Mouse (Mus musculus) limb, embryonic 12.5 days (tissue): ENCODE data around the gene Swsap1. TPM values are rescaled to one million over a fixed set of nuclear protein-coding genes. Genes with fewer than 3 reads are reported as not detected.
A peak's percentile ranks its signal among the peaks of the same experiment; 100 is the strongest.

Experiments
- ATAC-seq: fragments of 200-750 bp; cut with Nextera tagmentation; 2 replicates; pipeline ENCODE4 v1.8.0; 2017; ENCODE audit warnings: low read depth, moderate TSS enrichment; ENCODE audit not compliant: insufficient number of reproducible peaks, insufficient read depth, low FRiP score, low TSS enrichment
- H3K27ac ChIP-seq: fragments of 300-500 bp; sonication (generic); 2 replicates; pipeline ENCODE4 v1.5.1; 2016; ENCODE audit warnings: mild to moderate bottlenecking, moderate library complexity
- H3K27me3 ChIP-seq: fragments of 300-500 bp; sonication (generic); 2 replicates; pipeline ENCODE4 v1.6.1; 2016; ENCODE audit warnings: mild to moderate bottlenecking, moderate library complexity
- H3K36me3 ChIP-seq: fragments of 300-500 bp; sonication (generic); 2 replicates; pipeline ENCODE4 v1.6.1; 2016; ENCODE audit warnings: mild to moderate bottlenecking, moderate library complexity
- H3K4me1 ChIP-seq: fragments of 300-500 bp; sonication (generic); replicated peaks from 2 replicates; pipeline ENCODE4 v1.6.1; 2016
- H3K4me2 ChIP-seq: fragments of 300-500 bp; sonication (generic); 2 replicates; pipeline ENCODE4 v1.6.1; 2016; ENCODE audit warnings: mild to moderate bottlenecking, moderate library complexity
- H3K4me3 ChIP-seq: fragments of 300-500 bp; sonication (generic); replicated peaks from 2 replicates; pipeline ENCODE4 v1.5.1; 2016; ENCODE audit warnings: mild to moderate bottlenecking
- H3K9ac ChIP-seq: fragments of 300-500 bp; sonication (generic); replicated peaks from 2 replicates; pipeline ENCODE4 v1.6.1; 2016; ENCODE audit warnings: mild to moderate bottlenecking, moderate library complexity
- H3K9me3 ChIP-seq: fragments of 300-500 bp; sonication (generic); 2 replicates; pipeline ENCODE4 v1.6.1; 2016; ENCODE audit warnings: mild to moderate bottlenecking, moderate library complexity
- WGBS: fragments of 180-500 bp; shearing (Covaris S2); methylation state at CpG from one replicate; pipeline ENCODE4 v1.1.7; 2016; 5-methylcytosine and 5-hydroxymethylcytosine counted together
- polyA plus RNA-seq: library from polyadenylated mRNA; unstranded; fragments of >200 nt; fragmentation: Nextera tagmentation; extraction: Ambion mirVana; gene quantifications from 2 replicates; pipeline ENCODE4 v1.2.1, GENCODE M21; 2016

Swsap1 gene
- polyA plus RNA-seq: 7.3 and 7.4 TPM in 2 replicates

DNA sequence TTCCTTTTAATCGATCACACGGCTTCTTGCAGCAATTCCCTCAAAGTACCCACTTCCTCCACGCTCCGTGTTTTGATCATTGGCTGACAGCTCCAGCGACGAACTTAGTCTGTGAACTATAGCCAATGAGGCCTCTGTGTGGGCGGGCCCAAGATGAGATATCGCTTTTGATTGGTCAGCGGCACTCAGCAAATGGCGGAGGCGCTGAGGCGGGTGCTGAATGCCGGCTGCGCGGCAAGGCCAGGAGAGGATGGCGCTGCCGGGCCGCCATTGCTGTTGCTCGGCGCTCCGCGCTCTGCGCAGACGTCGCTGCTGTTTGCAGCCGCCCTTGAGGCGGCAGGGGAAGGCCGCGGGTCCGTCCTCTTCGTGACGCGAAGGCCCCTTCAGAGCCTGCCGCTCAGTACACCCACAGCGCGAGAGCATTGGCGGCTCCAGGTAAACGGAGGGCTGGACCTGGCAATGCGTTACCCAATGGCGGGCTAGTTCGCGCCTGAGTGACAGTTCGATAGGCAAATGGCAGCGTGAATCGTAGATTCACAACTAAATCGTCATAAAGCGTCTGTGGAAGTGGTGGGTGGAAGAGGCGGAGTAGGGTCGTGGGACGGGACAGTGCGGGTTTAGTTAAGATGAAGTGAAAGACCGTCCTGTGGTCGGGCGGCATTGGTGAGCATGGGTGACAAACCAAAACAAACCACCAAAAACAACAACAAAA lies at the start of gene Swsap1:
Swsap1 (plus strand) TSS at position 186 of the 712 bp plus-strand sequence.
- Histone ChIP-seq H3K27me3 (peaks cover 24% of the 10 kb centered on the region), H3K4me2 (peak within 1 kb of the TSS; percentile 67), H3K4me3 (peak within 1 kb of the TSS; percentile 70), H3K27ac (peak within 1 kb of the TSS; percentile 90), H3K9ac (peak within 1 kb of the TSS; percentile 75), H3K4me1 (peaks cover 9% of the 10 kb centered on the region), H3K9me3 (no peaks in the 10 kb centered on the region), H3K36me3 (no peaks in the 10 kb centered on the region)
- ATAC-seq: peak; percentile 97
- WGBS: under 1% methylated on average over 54 of the region's 54 CpGs

DNA sequence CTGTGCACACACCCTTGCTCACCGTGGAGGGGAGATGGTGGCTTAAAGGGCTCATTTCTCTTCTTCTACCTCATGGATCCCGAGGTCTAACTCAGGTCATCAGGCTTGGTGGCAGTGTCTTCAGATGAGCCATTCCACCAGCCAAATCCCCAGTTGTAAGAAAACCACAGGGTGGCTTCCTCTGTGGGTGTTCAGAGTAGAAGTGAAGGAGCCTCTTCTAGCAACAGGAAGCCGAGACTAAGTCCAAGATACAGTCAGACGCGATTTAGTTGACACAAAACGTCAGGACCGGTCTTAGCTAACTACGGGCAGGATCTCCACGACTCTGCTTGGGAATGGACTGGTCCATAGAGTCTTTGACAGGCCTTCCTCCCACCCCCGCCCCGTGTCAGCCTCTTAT lies 47.3 kb upstream of the Swsap1 start:
- Histone ChIP-seq H3K4me3 (no peak overlapping the region), H3K27ac (no peak overlapping the region), H3K4me1 (no peaks in the 10 kb centered on the region), H3K27me3 (0 out of 2 replicates have a peak, but pooled peaks cover 8% of the 10 kb centered on the region), H3K9me3 (peaks cover 5% of the 10 kb centered on the region; the same call in 1 of the 2 replicates), H3K4me2 (no peak overlapping the region), H3K9ac (no peak overlapping the region), H3K36me3 (no peaks in the 10 kb centered on the region)
- no peak for ATAC-seq
- 73% methylated on average over 11 of the region's 11 CpGs for WGBS

GRCm38 (mm10) chr9:21909474-21910223 lies 45.9 kb upstream of the Swsap1 start:
- no peaks in the 10 kb centered on the region for H3K4me1 ChIP-seq
- H3K9ac ChIP-seq: no peak overlapping the region
- H3K4me2 ChIP-seq: no peak overlapping the region
- peaks cover 5% of the 10 kb centered on the region; the same call in 1 of the 2 replicates for H3K9me3 ChIP-seq
- H3K27me3 ChIP-seq: no peaks in the 10 kb centered on the region
- H3K36me3 ChIP-seq: no peaks in the 10 kb centered on the region
- no peak overlapping the region for H3K27ac ChIP-seq
- 73% methylated on average over 10 of the region's 10 CpGs for WGBS
- H3K4me3 ChIP-seq: no peak overlapping the region
- no peak for ATAC-seq

DNA sequence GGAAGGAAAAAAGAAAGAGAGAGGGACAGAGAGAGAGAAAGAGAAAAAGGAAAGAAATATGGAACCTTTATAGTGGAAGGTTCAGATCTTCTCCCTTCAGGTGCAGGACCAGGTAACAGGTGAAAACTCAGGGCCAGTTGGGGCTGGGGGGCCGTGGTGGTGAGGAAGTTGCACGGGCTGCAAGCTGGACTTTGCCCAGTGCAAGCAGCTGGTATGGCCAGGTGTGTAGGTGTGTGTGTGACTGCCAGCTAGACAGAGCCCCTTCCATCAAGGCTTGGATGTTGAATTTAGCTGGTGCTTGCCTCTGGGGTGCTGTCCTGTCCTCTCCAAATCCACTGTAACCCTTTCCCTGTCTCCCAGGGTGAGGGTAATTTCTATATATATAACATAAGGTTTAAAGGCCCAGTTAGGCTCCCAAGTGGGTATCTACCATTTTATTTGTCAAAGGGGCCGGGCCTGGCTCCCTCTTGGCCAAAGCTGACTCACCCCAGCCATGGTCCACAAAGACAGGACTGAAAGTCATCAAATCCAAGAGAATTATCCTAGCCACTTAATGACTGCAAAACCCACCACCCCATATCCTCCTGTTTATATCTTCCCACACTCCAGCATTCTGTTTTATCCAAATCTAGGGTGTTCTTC lies 38.6 kb upstream of the Swsap1 start:
- ATAC-seq: no peak
- H3K4me1 ChIP-seq: peaks cover 7% of the 10 kb centered on the region
- no peak overlapping the region for H3K9ac ChIP-seq
- no peak overlapping the region for H3K27ac ChIP-seq
- H3K36me3 ChIP-seq: peaks cover 4% of the 10 kb centered on the region; the same call in 1 of the 2 replicates
- H3K27me3 ChIP-seq: peaks cover 26% of the 10 kb centered on the region
- peak overlapping the region; percentile 62 for H3K4me3 ChIP-seq
- peak overlapping the region; percentile 97 for H3K4me2 ChIP-seq
- WGBS: 57% methylated on average over 3 of the region's 3 CpGs
- H3K9me3 ChIP-seq: no peaks in the 10 kb centered on the region

DNA sequence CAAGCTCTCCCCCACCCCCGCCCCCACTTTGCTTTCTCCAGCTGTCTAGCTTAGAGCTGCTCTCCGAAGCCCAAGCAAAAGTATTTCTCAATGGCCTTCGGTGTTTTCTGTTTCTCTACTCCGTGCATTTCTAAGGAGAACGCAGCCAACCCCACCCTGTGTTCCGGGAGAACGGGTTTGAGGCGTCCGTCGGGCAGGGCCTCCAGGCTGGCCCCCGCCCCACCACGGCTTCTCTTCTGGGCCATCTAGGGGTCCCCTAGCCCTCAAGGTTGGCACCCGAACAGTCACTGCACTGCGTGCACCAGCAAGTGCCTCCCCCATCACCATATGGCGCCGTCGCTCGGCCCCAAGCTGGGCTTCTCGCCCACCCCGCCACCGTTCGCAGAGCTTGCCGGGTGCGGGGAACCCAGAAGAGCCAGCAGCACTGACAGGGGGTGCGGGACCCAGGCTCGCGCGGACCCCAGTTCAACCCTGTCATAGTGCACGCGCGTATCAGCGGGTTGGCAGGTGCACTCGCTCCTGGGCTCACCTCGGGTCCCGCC lies 38.0 kb upstream of the Swsap1 start:
- Histone ChIP-seq H3K9me3 (no peaks in the 10 kb centered on the region), H3K4me1 (peaks cover 7% of the 10 kb centered on the region), H3K36me3 (peaks cover 7% of the 10 kb centered on the region; the same call in 1 of the 2 replicates), H3K27me3 (peaks cover 26% of the 10 kb centered on the region), H3K4me3 (peak overlapping the region; percentile 62), H3K4me2 (peak overlapping the region; percentile 97), H3K27ac (no peak overlapping the region), H3K9ac (peak overlapping the region; percentile 66)
- ATAC-seq: no peak; the same call in none of the 2 replicates
- WGBS: 2% methylated on average over 35 of the region's 35 CpGs

DNA sequence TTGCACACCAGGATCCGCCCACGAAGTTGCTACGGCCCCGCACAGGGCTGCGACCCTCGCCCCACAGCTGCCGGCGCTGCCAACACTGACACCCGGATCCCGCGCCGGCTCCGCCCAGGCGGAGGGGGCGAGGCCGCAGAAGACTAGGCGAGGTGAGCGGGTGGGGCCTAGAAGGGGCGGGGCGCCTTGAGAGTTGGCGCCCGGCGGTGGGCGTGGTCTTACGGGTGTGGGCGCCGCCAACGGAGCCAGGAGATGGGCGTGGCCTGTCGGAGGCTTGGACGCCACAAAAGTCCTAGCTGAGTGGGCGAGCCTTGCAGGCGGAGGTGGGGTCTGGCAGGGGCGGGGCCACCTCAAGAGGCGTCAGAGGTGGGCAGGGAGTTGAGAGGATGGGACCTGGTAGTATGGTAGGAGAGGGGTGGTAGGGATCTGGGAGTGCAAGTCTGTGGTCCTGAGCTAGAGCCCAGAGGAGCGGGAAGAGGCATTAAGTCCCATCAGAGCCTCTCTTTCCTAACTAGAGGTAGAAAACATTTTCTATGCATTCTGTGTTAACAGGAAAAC lies 37.4 kb upstream of the Swsap1 start, which contains the start of gene Rab3d:
Rab3d (minus strand) TSS at position 158 of the 558 bp plus-strand sequence.
- peak; percentile 88 for ATAC-seq
- Histone ChIP-seq H3K9me3 (no peaks in the 10 kb centered on the region), H3K4me1 (peaks cover 7% of the 10 kb centered on the region), H3K27me3 (peaks cover 26% of the 10 kb centered on the region), H3K9ac (peak within 1 kb of the TSS; percentile 66), H3K36me3 (peaks cover 7% of the 10 kb centered on the region; the same call in 1 of the 2 replicates), H3K4me3 (peak within 1 kb of the TSS; percentile 62), H3K4me2 (peak within 1 kb of the TSS; percentile 97), H3K27ac (no peak within 1 kb of the TSS)
- WGBS: under 1% methylated on average over 36 of the region's 36 CpGs

GRCm38 (mm10) chr9:21918692-21919384 lies 36.7 kb upstream of the Swsap1 start:
- Histone ChIP-seq H3K9ac (no peak overlapping the region), H3K4me3 (peak overlapping the region; percentile 62; the same call in 1 of the 2 replicates), H3K27me3 (peaks cover 26% of the 10 kb centered on the region), H3K36me3 (peaks cover 8% of the 10 kb centered on the region), H3K4me1 (peaks cover 7% of the 10 kb centered on the region), H3K27ac (no peak overlapping the region), H3K9me3 (no peaks in the 10 kb centered on the region), H3K4me2 (peak overlapping the region; percentile 97)
- WGBS: 17% methylated on average over 5 of the region's 5 CpGs
- ATAC-seq: no peak

DNA sequence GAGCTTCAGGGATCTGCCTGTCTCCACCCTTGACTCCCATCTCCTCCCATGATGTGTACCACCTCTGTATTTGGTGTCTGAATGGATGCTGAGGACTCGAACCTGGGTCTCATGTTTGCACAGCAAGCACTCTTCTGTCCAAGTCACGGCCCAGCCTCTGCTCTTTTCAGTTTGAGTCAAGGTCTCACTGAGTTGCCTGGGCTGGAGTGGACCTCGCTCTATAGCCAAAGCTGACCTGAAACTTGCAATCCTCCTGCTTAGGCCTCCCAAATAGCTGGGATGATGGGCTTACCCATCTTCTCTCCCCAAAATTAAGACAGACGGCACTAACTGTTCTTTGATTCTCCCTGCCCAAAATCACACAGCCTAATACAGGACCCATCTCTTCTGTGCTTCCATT lies 32.5 kb upstream of the Swsap1 start:
- 83% methylated on average over 4 of the region's 4 CpGs for WGBS

DNA sequence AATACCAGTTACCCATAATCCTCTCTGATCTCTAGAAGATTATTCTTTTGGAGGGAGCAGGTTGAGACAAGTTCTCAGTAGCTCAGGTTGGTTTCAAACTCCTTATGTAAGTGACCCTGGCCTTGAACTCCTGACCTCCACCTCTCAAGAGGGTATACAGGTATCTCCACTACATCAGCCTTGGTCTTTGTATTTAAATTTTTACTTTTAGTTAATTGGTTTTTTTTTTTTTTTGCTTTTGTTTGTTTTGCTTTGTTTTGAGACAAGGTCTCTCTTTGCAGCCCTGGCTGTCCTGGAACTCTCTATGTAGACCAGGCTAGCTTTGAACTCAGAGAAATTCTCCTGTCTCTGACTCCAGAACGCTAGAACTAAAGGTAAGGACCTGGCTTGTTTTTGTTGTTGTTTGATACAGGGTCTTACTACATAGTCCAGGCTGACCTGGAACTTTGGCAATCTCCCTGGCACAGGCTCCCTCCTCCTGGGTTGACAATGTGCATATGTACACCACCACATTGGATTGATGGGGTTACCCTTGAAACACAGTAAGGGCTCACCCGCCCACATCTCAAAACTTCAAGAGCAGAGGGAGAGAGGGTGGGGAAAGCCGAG lies 32.0 kb upstream of the Swsap1 start:
- no peak overlapping the region for H3K27ac ChIP-seq
- no peaks in the 10 kb centered on the region for H3K9me3 ChIP-seq
- H3K9ac ChIP-seq: no peak overlapping the region
- WGBS: 72% methylated on average over 3 of the region's 3 CpGs
- H3K27me3 ChIP-seq: no peaks in the 10 kb centered on the region
- no peak for ATAC-seq
- peaks cover 11% of the 10 kb centered on the region for H3K4me1 ChIP-seq
- no peak overlapping the region for H3K4me3 ChIP-seq
- no peak overlapping the region for H3K4me2 ChIP-seq
- H3K36me3 ChIP-seq: peaks cover 20% of the 10 kb centered on the region

More for the DNA sequence above, 32.5 kb upstream of the Swsap1 start:
- no peak for ATAC-seq
- Histone ChIP-seq H3K36me3 (peaks cover 20% of the 10 kb centered on the region), H3K4me2 (no peak overlapping the region), H3K9ac (no peak overlapping the region), H3K4me1 (peaks cover 11% of the 10 kb centered on the region), H3K4me3 (no peak overlapping the region), H3K27ac (no peak overlapping the region), H3K9me3 (no peaks in the 10 kb centered on the region), H3K27me3 (no peaks in the 10 kb centered on the region)

DNA sequence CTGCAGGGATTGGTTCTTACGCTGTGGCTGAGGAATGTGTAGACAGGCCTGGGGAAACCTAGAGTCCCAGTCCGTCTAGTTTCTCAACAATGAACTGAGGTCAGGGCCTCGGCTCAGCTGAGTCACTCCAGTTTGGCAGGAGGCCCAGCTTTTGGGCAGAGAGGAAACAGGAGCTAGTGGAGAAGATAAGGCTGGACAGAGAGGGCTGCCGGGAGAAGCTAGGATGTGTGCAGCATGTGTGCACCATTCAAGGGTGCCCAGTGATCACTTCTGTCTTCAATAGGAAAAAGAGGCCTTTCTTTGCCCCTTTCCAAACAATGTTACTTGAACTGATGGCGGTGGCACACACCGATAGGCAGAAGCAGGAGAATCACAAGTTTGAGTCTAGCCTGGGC lies 31.5 kb upstream of the Swsap1 start:
- Histone ChIP-seq H3K36me3 (peaks cover 20% of the 10 kb centered on the region), H3K9ac (no peak overlapping the region), H3K4me2 (no peak overlapping the region), H3K27ac (no peak overlapping the region), H3K27me3 (no peaks in the 10 kb centered on the region), H3K4me3 (no peak overlapping the region), H3K9me3 (no peaks in the 10 kb centered on the region), H3K4me1 (peaks cover 11% of the 10 kb centered on the region)
- ATAC-seq: no peak
- 86% methylated on average over 6 of the region's 6 CpGs for WGBS
